Mouse (Mus musculus) lung, embryonic 14.5 days (tissue): ENCODE data around the gene Cnga1. TPM values are rescaled to one million over a fixed set of nuclear protein-coding genes. Genes with fewer than 3 reads are reported as not detected.

Source experiments
- ATAC-seq: fragments of 200-750 bp; cut with Nextera tagmentation; 2 replicates; pipeline ENCODE4 v1.8.0; 2017; ENCODE audit warnings: mild to moderate bottlenecking, moderate TSS enrichment, moderate library complexity; ENCODE audit not compliant: insufficient read depth
- DNase-seq: peaks from one replicate; pipeline ENCODE4 v3.0.0-alpha.2; 2015
- H3K27ac ChIP-seq: fragments of 300-500 bp; sonication (generic); 2 replicates; pipeline ENCODE4 v1.5.1; 2014; ENCODE audit warnings: low read depth, mild to moderate bottlenecking, moderate library complexity
- H3K27me3 ChIP-seq: fragments of 300-500 bp; sonication (generic); 2 replicates; pipeline ENCODE4 v1.6.1; 2014; ENCODE audit warnings: low read length, control low read depth; ENCODE audit not compliant: insufficient read depth
- H3K36me3 ChIP-seq: fragments of 300-500 bp; sonication (generic); 2 replicates; pipeline ENCODE4 v1.6.1; 2014; ENCODE audit warnings: control low read depth; ENCODE audit not compliant: insufficient read depth
- H3K4me1 ChIP-seq: fragments of 300-500 bp; sonication (generic); 2 replicates; pipeline ENCODE4 v1.6.1; 2014; ENCODE audit warnings: antibody characterized with exemption, control low read depth; ENCODE audit not compliant: insufficient read depth
- H3K4me2 ChIP-seq: fragments of 300-500 bp; sonication (generic); 2 replicates; pipeline ENCODE4 v1.6.1; 2014; ENCODE audit warnings: mild to moderate bottlenecking
- H3K4me3 ChIP-seq: fragments of 300-500 bp; sonication (generic); 2 replicates; pipeline ENCODE4 v1.5.1; 2014; ENCODE audit warnings: low read depth, low read length
- H3K9ac ChIP-seq: fragments of 300-500 bp; sonication (generic); 2 replicates; pipeline ENCODE4 v1.6.1; 2014
- H3K9me3 ChIP-seq: fragments of 300-500 bp; sonication (generic); 2 replicates; pipeline ENCODE4 v1.6.1; 2016; ENCODE audit warnings: low read depth, low read length, control low read depth
- CTCF ChIP-seq: IDR thresholded peaks from 2 replicates; pipeline ENCODE4 v1.5.1; 2016; ENCODE audit warnings: antibody characterized with exemption, low read depth
- WGBS: fragments of 180-500 bp; shearing (Covaris S2); extraction: QIAGEN DNeasy Blood & Tissue Kit; methylation state at CpG from one replicate; pipeline ENCODE4 v1.1.7; 2014; 5-methylcytosine and 5-hydroxymethylcytosine counted together
- polyA plus RNA-seq: library from polyadenylated mRNA; unstranded; fragments of >200 nt; fragmentation: Nextera tagmentation; extraction: Ambion mirVana; gene quantifications from 2 replicates; pipeline ENCODE4 v1.2.1, GENCODE M21; 2014

Gene Cnga1
- polyA plus RNA-seq, 1 experiment from 2014 or later = not detected

DNA sequence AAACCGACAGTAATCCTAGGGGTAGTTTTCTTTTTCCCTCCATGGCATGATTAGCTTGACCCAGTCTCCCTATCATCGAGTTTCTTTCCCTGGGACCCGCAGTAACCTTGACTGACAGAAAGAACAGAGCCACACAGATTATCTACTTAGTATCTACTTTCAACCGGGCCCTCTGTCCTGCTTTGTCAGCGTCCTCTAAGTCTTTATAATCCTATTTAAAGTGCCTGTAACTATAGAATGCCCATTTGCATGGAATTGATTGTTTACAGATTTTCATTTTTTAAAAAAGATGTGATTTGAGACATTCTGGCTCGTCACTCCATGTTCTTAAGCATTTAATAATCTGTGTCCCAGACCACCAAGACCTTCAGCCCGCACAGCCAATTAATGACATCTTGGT is 420 bp downstream of the Cnga1 start:
- Histone ChIP-seq H3K9me3 (no peaks in the 10 kb centered on the region), H3K4me3 (no peak overlapping the region), H3K4me1 (no peaks in the 10 kb centered on the region), H3K9ac (no peak overlapping the region), H3K27me3 (peaks cover 10% of the 10 kb centered on the region; the same call in 1 of the 2 replicates), H3K36me3 (no peaks in the 10 kb centered on the region), H3K27ac (no peak overlapping the region), H3K4me2 (no peak overlapping the region)
- 71% methylated on average over 7 of the region's 7 CpGs for WGBS
- no peak for TF ChIP-seq CTCF
- DNase-seq (no peak), ATAC-seq (no peak)

- H3K27me3 ChIP-seq = no peaks in the 10 kb centered on the region
- ATAC-seq (no peak), DNase-seq (no peak)
- H3K9me3 ChIP-seq = no peaks in the 10 kb centered on the region
- H3K4me3 ChIP-seq = no peak overlapping the region
- no peak for TF ChIP-seq CTCF
- H3K4me2 ChIP-seq = no peak overlapping the region
- H3K9ac ChIP-seq = no peak overlapping the region
- no peak overlapping the region for H3K27ac ChIP-seq
- H3K36me3 ChIP-seq = no peaks in the 10 kb centered on the region
- WGBS = 90% methylated on average over 1 of the region's 1 CpGs
- H3K4me1 ChIP-seq = no peaks in the 10 kb centered on the region
These were observed 4.0 kb downstream of the Cnga1 start for GRCm38 (mm10) chr5:72640072-72640471.

DNA sequence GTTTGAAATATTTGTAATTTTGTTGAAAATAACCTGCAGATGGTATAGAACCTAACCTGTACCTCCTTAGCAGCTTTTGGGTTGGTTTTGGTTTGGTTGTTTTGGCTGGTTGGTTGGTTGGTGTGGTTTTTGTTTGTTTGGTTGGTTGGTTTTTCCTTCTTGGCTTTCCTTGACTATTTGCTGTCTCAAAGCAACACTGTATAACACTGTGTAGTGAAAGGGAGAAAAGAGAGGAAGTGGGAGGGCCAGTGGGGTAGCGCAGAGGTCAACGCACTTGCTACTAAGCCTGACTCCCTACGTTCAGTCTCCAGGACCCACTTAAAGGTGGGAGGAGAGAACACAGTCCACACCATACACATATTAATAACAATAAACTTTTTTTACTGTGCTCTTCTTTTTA is 7.5 kb downstream of the Cnga1 start:
- Histone ChIP-seq H3K4me2 (no peak overlapping the region), H3K4me1 (no peaks in the 10 kb centered on the region), H3K9me3 (no peaks in the 10 kb centered on the region), H3K27me3 (no peaks in the 10 kb centered on the region), H3K36me3 (no peaks in the 10 kb centered on the region), H3K4me3 (no peak overlapping the region), H3K27ac (no peak overlapping the region), H3K9ac (no peak overlapping the region)
- WGBS = 72% methylated on average over 3 of the region's 3 CpGs
- TF ChIP-seq CTCF = no peak
- no peak for ATAC-seq
- DNase-seq = no peak

GRCm38 (mm10) chr5:72636122-72636521 is 8.0 kb downstream of the Cnga1 start:
- Histone ChIP-seq H3K27ac (no peak overlapping the region), H3K4me1 (no peaks in the 10 kb centered on the region), H3K9ac (no peak overlapping the region), H3K27me3 (no peaks in the 10 kb centered on the region), H3K36me3 (no peaks in the 10 kb centered on the region), H3K9me3 (no peaks in the 10 kb centered on the region), H3K4me3 (no peak overlapping the region), H3K4me2 (no peak overlapping the region)
- WGBS = 33% methylated on average over 3 of the region's 3 CpGs
- ATAC-seq (no peak), DNase-seq (no peak)
- no peak for TF ChIP-seq CTCF

DNA sequence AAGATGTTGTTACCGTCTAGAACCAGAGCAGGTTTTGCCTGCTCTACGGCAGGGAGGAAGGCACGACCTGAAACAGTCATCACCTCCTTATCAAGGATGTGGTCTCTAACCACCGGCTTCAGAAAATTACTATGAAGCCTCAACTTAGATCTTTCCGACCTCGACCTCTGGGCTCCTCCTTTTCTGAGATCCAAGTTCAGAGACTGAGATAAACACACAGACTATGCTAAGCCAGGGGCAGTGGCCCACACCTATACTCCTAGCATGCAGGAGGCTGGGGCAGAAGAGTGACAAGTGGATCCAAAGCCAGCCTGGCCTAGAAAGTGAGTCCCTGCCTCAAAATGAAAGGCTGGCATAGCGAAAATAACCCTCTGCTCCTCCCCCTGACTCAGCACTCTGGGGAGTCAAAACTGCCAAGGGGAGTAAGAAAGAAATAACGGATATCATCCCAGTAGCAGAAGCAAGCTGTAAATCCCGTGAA is 9.2 kb downstream of the Cnga1 start:
- no peak for ATAC-seq
- no peak overlapping the region for H3K4me2 ChIP-seq
- WGBS = 75% methylated on average over 9 of the region's 9 CpGs

GRCm38 (mm10) chr5:72630026-72630425 is 14.0 kb downstream of the Cnga1 start:
- DNase-seq (no peak), ATAC-seq (no peak)
- no peak overlapping the region for H3K4me2 ChIP-seq
- no peaks in the 10 kb centered on the region for H3K9me3 ChIP-seq
- no peaks in the 10 kb centered on the region for H3K36me3 ChIP-seq
- no peak for TF ChIP-seq CTCF
- H3K27me3 ChIP-seq = no peaks in the 10 kb centered on the region
- WGBS = 88% methylated on average over 6 of the region's 6 CpGs
- no peak overlapping the region for H3K4me3 ChIP-seq
- no peak overlapping the region for H3K27ac ChIP-seq
- H3K4me1 ChIP-seq = no peaks in the 10 kb centered on the region
- H3K9ac ChIP-seq = no peak overlapping the region

More for the DNA sequence above, 9.2 kb downstream of the Cnga1 start:
- Histone ChIP-seq H3K27me3 (no peaks in the 10 kb centered on the region), H3K4me1 (no peaks in the 10 kb centered on the region), H3K36me3 (no peaks in the 10 kb centered on the region), H3K9ac (no peak overlapping the region), H3K27ac (no peak overlapping the region), H3K9me3 (no peaks in the 10 kb centered on the region), H3K4me3 (no peak overlapping the region)
- DNase-seq = no peak
- TF ChIP-seq CTCF = no peak

DNA sequence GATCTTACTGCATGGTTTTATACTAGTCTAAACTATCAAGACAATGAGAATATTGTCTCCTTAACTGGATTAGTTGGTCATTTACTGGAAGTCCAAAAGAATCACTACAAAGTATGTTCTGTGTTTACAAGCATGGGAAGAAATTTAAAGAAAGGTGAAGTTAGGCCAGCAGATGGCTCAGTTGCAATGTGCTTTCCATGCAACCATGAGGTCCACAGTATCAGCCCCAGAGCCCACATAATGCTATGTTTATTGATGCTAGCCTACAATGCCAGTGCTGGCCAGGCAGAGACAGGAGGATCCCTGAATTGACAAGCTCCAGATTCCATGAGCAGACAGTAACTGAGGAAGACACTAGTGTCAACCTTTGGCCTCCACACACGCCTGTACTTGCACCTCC is 23.1 kb downstream of the Cnga1 start:
- no peak for TF ChIP-seq CTCF
- Histone ChIP-seq H3K36me3 (no peaks in the 10 kb centered on the region), H3K27ac (no peak overlapping the region), H3K27me3 (no peaks in the 10 kb centered on the region), H3K4me1 (no peaks in the 10 kb centered on the region), H3K4me2 (no peak overlapping the region), H3K9me3 (no peaks in the 10 kb centered on the region), H3K4me3 (no peak overlapping the region), H3K9ac (no peak overlapping the region)
- ATAC-seq (no peak), DNase-seq (no peak)
- 70% methylated on average over 1 of the region's 1 CpGs for WGBS

DNA sequence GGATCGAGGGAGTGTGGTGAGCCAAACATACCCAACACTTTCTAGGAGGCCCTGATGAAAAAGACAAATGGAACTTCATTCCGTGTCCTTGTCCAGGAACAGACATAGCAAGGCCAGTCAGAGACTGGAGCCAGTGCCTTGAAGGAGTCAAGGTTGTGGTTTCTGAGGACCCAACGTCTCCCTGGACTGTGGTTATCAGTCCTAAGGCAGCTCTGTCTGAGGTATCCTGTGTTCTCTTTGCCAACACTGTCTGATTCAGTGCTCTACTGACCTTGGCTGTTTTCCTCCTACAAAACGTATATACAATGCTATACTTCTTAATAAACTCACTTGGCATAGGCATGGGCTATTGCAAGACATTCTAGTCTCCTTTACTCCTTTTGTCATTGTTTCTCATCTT is 26.7 kb downstream of the Cnga1 start:
- H3K4me2 ChIP-seq = no peak overlapping the region
- no peak overlapping the region for H3K9ac ChIP-seq
- H3K27ac ChIP-seq = no peak overlapping the region
- no peak overlapping the region for H3K4me3 ChIP-seq
- H3K4me1 ChIP-seq = no peaks in the 10 kb centered on the region
- no peak for DNase-seq
- no peaks in the 10 kb centered on the region for H3K9me3 ChIP-seq
- WGBS = 80% methylated on average over 4 of the region's 4 CpGs
- ATAC-seq = no peak
- no peak for TF ChIP-seq CTCF
- H3K36me3 ChIP-seq = no peaks in the 10 kb centered on the region
- no peaks in the 10 kb centered on the region for H3K27me3 ChIP-seq
